Mouse (Mus musculus): ENCODE results near the gene St7l.

DNA sequence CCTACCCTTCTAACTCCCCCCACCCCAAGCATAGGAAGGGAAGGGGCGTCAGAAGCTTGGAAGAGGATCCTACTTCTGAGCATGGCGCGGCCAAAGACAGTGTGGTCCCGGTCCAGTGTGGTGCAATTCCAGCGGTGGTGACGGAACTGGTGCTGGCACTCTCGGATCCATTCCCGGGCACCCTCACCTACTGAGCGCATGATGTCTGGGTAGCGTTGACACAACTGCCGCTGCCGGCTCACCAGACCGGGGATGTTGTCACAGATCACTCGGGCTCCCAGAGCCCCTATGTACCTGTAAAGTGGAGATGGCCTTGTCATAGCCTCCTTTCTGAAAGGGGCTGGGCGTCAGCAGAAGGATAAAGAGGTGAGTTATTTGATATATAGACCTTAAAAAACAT lies 90.7 kb downstream of the St7l start:
- TF ChIP-seq POLR2A (IDR thresholded peaks at IDR 0.05; ENCODE audit: low read depth, low read length) = no peak
- TF ChIP-seq CTCF (conservative IDR thresholded peaks at IDR 0.05; ENCODE audit: insufficient read depth, insufficient read length, low read depth, low read length) = no peak
